Mouse (Mus musculus): Measurements from ENCODE around the gene Kif26b.

DNA sequence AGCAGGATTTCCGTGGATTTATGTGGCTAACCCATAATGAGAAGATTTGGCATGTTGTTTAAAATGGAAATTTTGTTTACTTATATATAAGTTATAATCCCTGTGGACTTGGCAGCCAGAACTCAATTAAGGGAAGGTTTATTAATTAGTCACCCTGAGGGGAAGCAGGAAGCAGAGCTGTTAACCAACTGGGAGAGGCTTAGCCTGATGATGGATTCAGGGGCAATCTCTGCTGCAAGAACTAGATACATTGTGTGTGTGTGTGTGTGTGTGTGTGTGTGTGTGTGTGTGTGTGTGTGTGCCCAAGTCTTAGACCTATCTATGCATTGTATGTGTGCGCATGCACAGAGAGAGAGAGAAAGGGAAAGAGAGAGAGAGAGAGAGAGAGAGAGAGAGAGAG, 348.0 kb downstream of the Kif26b start:
- TF ChIP-seq CTCF (IDR thresholded peaks at IDR 0.05; ENCODE audit: extremely low read depth, insufficient read depth, insufficient read length, insufficient replicate concordance) (no peak), POLR2A (IDR thresholded peaks at IDR 0.05; ENCODE audit: low read depth, low read length) (no peak)
